Mouse (Mus musculus) heart, adult 2 months (tissue): ENCODE data around the gene Fev.

Experiments
- CTCF ChIP-seq: fragments of 200-600 bp; IDR thresholded peaks from 2 replicates; pipeline ENCODE4 v1.8.1; 2022; ENCODE audit warnings: antibody characterized with exemption, mild to moderate bottlenecking, moderate library complexity
- EP300 ChIP-seq: fragments of 200-500 bp; IDR thresholded peaks from 2 replicates; pipeline ENCODE4 v1.6.1; 2011; ENCODE audit warnings: low read depth, low read length, control low read depth; ENCODE audit not compliant: insufficient read depth
- POLR2A ChIP-seq: fragments of 200-500 bp; IDR thresholded peaks from 2 replicates; pipeline ENCODE4 v1.6.1; 2011; ENCODE audit warnings: mild to moderate bottlenecking, low read depth, low read length, control low read depth; ENCODE audit not compliant: insufficient read depth

- TF ChIP-seq POLR2A (no peak), CTCF (no peak), EP300 (no peak)
Measured at GRCm38 (mm10) chr1:74859223-74859984, 25.8 kb downstream of the Fev start.
